Mouse (Mus musculus) ovary, postnatal 36 days (tissue): ENCODE measurements around the gene Dnph1.
A peak's percentile ranks its signal among the peaks of the same experiment; 100 is the strongest.

Experiments
- DNase-seq: peaks from one replicate; pipeline ENCODE4 v3.0.0; 2022; ENCODE audit warnings: low spot score, mixed read lengths

The Dnph1 gene

DNA sequence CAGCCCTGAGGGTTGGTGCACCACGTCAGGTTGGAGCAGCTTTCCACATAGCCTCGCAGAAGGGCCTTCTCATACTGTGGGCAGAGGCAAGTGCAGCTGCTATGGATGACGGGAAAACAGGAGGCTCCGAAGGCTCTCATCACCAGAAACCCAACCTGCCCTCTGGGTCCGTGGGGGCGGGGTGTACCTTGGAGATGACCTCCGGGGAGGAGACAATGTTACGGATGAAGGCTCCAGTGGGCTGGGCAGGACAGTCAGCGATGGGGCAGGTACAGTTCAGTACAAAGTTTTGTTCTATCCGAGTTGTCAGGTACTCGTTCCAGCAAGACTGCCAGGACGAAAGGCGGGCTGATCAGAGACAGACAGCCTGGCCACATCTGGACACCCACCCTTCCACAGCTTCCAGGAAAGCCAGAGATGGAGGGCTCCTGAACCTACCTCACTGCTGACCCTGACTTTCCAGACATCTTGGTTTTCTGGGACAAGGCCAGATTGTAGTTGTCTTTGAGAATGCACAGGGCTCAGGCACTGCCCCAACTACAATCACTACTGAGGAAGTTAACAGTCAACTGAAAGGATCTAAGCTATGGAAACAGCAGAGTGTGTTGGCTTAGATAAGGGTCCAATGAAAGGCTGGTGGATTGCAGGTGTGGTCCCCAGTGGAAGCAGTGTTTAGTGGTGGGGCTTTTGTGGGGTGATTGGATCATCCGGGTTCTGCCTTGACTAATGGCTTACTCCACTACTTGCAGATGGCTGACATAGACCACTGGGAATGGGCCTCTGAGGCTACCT is 7.5 kb downstream of the Dnph1 start:
- DNase-seq, result peak; percentile 8

DNA sequence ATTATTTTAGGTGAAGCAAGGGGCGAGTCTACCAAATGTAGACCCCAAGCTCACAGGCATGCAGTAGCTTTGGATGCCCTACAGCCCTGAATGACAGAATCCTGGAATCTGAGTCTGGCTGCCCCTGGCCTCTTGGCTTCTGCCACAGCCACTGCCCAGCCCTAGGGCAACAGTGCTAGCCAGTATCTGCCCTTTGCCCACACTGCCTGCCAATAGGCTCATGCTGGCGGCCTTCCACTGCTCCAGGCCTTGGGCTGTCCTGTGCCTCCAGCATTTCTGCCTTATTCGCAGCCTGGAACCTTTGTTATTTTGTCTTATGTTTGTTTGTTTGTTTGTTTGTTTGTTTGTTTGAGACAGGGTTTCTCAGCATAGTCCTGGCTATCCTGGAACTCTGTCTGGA is 9.1 kb downstream of the Dnph1 start:
- DNase-seq, result peak; percentile 31

DNA sequence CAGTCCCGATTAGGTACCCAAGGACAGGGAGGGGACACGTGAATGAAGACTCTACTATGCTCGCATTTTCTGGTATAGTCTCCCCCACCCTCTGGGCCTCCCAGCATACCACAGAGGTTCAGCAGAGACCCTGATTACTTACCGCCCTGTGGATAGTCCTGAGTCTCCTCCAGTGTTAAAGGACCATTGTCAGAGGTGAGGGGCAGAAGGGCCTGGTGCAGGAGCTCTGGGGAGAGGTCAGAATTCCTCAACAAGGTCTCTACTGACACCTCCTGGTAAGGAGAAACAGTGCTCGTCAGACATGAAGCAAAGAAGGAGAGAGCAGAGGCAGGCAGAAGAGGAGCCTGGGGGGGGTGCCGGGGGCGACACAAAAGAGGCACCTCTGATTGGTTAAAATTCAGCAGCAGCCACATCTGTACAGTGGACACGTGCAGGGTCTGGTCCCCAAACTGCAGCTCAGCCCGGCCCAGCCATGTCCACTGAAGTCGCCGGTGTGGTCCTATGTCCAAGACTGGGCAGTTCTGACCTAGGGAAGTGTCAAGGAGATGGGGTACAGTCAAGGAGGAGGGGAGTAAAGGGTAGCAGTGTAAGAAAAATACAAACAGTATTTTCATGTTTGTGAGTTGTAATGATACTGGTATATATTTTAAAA is 14.7 kb downstream of the Dnph1 start:
- DNase-seq, result no peak

DNA sequence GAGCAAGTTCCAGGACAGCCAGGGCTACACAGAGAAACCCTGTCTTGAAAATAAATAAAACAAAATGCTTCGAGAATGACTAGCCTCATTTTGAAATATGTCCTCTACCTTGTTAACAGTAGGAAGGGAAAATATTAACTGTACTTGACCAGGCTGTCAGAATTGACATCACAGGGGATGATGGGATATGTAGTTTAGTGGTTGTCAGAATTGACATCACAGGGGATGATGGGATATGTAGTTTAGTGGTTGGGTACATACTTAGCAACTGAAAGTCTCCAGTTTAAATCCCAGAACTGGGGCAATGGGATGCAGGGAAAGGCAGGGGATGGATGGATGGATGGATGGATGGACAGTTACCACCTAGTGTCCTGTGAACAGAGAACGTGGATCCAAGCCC is 16.8 kb downstream of the Dnph1 start:
- DNase-seq, result no peak

GRCm38 (mm10) chr17:46519971-46520370 is 23.5 kb downstream of the Dnph1 start:
- DNase-seq, result no peak

- no peak for DNase-seq
Measured at GRCm38 (mm10) chr17:46520385-46520979, 24.0 kb downstream of the Dnph1 start.

GRCm38 (mm10) chr17:46521174-46521573 is 24.7 kb downstream of the Dnph1 start:
- DNase-seq, result no peak

DNA sequence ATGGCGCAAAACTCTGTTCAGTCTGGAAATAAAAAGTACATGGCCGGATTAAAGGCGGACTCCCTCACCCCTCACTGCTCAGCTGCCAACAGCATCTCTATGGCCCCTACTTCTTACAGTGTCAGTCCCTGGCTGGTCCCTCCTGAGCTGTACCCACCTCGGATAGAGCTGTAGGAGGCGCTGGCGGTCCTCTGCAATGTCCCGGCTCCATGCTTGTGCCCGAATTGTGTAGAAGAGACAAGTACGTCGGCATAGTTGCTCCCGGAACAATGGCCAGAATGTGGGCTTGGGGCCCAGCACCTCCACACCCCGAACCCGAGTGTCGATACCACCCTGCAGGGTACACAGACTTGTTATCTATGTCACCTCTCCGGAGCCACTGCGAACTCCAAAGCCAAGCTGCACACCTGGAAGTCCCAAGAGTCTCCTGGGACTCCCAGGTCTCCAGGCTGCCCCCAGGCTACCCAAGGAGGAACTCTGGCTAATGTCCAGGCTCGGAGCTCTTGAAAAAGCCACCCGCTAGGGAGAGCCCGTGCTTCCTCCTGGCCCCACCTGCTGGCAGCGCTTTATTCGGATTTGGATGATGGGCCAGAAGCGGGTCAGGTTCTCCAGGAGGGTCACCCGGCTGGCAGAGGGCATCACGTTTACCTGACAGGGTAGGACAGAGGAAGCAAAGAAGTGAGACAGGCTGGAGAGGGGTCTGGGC is 25.6 kb downstream of the Dnph1 start:
- no peak for DNase-seq

GRCm38 (mm10) chr17:46525065-46525464 is 28.6 kb downstream of the Dnph1 start:
- DNase-seq, result no peak

GRCm38 (mm10) chr17:46525579-46526307 is 29.2 kb downstream of the Dnph1 start:
- peak; percentile 73 for DNase-seq

- no peak for DNase-seq
Measured at GRCm38 (mm10) chr17:46543661-46544060, 47.1 kb downstream of the Dnph1 start.

- DNase-seq, result peak; percentile 82
Measured at GRCm38 (mm10) chr17:46545813-46546564, 49.5 kb downstream of the Dnph1 start, which contains the start of gene Cul9. Gene Cul9, minus strand, starts transcription at chr17:46546388.

DNA sequence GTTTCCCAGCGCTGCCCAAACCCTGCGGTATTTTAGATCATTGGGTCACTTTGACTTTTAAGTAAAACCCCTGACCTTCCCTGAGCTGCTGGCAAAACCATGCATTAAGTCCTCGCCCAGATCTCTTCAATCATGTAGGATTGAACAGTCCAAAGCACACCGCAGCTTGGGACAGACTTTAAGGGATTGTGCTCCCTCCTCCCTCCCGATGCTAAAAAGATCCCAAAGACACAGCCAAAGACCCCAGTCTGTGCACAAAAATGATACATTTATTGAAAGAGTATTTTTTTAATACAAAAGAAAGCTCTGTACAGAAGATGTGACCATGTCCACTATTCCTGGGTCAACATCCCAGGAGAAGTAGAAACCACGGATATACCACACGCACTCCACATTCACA is 50.1 kb downstream of the Dnph1 start:
- DNase-seq, result no peak

- DNase-seq, result no peak
Measured at GRCm38 (mm10) chr17:46546995-46547394, 50.5 kb downstream of the Dnph1 start.

- DNase-seq, result no peak
Measured at GRCm38 (mm10) chr17:46547923-46548322, 51.4 kb downstream of the Dnph1 start.

- no peak for DNase-seq
Measured at GRCm38 (mm10) chr17:46548741-46549140, 52.2 kb downstream of the Dnph1 start.

DNA sequence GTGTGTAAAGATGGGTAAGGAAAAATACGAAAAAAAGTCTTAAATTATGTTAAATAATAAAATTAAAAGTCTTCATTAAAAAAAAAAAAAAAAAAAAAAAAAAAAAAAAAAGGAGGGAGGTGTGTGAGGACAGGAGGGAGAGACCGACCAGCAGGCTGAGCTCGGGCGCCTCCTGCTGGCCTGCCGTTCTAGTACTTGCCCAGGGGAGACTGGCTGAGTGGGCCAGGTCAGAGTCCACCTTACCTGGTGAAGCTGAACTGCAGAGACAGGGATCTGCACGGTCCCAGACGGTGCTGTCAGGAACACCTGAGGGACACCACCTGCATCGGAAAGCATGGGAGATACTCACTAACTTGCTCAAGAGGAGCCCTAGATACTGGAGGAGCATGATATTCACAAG is 52.7 kb downstream of the Dnph1 start:
- DNase-seq, result peak; percentile 47
